Mouse (Mus musculus) forebrain, embryonic 14.5 days (tissue): ENCODE results near the gene St6galnac6. TPM values are rescaled to one million over a fixed set of nuclear protein-coding genes. Genes with fewer than 3 reads are reported as not detected.

Experiments
- ATAC-seq: fragments of 200-750 bp; cut with Nextera tagmentation; 2 replicates; pipeline ENCODE4 v1.8.0; 2017; ENCODE audit warnings: mild to moderate bottlenecking, moderate library complexity
- DNase-seq: peaks from one replicate; pipeline ENCODE4 v3.0.0-alpha.2; 2015; ENCODE audit warnings: low spot score
- H3K27ac ChIP-seq: fragments of 300-500 bp; sonication (generic); 2 replicates; pipeline ENCODE4 v1.5.1; 2014; ENCODE audit warnings: low read depth, mild to moderate bottlenecking, control low read depth, low read length, moderate library complexity
- H3K27me3 ChIP-seq: fragments of 300-500 bp; sonication (generic); replicated peaks from 2 replicates; pipeline ENCODE4 v1.6.1; 2014; ENCODE audit warnings: low read length, control low read depth, mixed read lengths; ENCODE audit not compliant: control insufficient read depth, insufficient read depth
- H3K36me3 ChIP-seq: fragments of 300-500 bp; sonication (generic); 2 replicates; pipeline ENCODE4 v1.6.1; 2014; ENCODE audit warnings: low read length, control low read depth; ENCODE audit not compliant: control insufficient read depth, insufficient read depth
- H3K4me1 ChIP-seq: fragments of 300-500 bp; sonication (generic); 2 replicates; pipeline ENCODE4 v1.6.1; 2014; ENCODE audit warnings: antibody characterized with exemption, low read length, control low read depth; ENCODE audit not compliant: control insufficient read depth, insufficient read depth
- H3K4me2 ChIP-seq: fragments of 300-500 bp; sonication (generic); 2 replicates; pipeline ENCODE4 v1.6.1; 2014; ENCODE audit warnings: mild to moderate bottlenecking, control low read depth, low read length
- H3K4me3 ChIP-seq: fragments of 300-500 bp; sonication (generic); 2 replicates; pipeline ENCODE4 v1.5.1; 2014; ENCODE audit warnings: low read depth, low read length, control low read depth
- H3K9ac ChIP-seq: fragments of 300-500 bp; sonication (generic); 2 replicates; pipeline ENCODE4 v1.6.1; 2014; ENCODE audit warnings: mild to moderate bottlenecking, low read length, control low read depth, moderate library complexity
- H3K9me3 ChIP-seq: fragments of 300-500 bp; sonication (generic); replicated peaks from 2 replicates; pipeline ENCODE4 v1.6.1; 2016; ENCODE audit warnings: low read length, control low read depth, mixed read lengths; ENCODE audit not compliant: control insufficient read depth
- WGBS: fragments of 180-500 bp; shearing (Covaris S2); extraction: QIAGEN DNeasy Blood & Tissue Kit; methylation state at CpG from one replicate; pipeline ENCODE4 v1.1.7; 2014; 5-methylcytosine and 5-hydroxymethylcytosine counted together
- polyA plus RNA-seq: library from polyadenylated mRNA; unstranded; fragments of >200 nt; fragmentation: Nextera tagmentation; extraction: Ambion mirVana; gene quantifications from 2 replicates; pipeline ENCODE4 v1.2.1, GENCODE M21; 2014

The St6galnac6 gene
- polyA plus RNA-seq, 1 experiment from 2014 or later = 5.7 TPM

DNA sequence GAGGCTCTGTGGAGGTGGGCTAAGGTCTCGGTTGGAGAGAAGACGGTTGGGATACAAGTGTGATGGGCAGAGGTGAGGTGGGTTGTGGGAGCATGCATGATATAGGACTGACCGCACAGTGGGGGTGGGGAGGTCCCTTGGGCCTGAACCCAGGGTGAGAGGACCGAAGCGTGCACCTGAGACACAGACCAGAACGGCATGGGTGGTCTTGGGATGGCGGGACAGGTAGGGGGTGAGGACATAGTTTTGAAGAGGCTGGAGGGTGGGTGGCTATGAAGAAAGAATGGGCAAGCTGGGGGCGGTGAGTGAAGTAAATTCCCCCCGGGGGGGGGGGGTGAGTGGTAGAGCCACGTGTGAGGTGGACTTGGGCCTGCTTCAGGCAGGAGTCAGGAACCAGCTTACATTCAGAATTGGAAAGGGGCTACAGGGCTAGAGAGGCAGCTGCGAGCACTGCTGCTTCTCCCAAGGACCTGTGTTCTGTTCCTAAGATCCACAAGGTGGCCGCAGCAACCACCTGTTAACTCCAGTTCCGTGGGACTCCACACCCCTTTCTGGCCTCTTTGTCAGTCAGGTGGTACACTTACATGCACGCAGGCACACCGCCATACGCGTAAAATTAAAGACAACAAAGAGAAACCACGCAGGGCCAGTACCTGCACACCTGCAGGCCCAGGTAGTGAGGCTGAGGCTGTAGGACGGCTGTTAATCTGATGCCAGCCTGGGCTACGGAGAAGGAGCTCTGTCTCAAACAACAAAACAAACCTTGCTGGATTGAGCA is 27.9 kb downstream of the St6galnac6 start:
- Histone ChIP-seq H3K36me3 (no peaks in the 10 kb centered on the region), H3K27ac (no peak overlapping the region), H3K4me3 (no peak overlapping the region), H3K9me3 (no peaks in the 10 kb centered on the region), H3K4me1 (peaks cover 30% of the 10 kb centered on the region), H3K27me3 (no peaks in the 10 kb centered on the region), H3K9ac (no peak overlapping the region), H3K4me2 (no peak overlapping the region)
- DNase-seq = no peak
- WGBS = 67% methylated on average over 20 of the region's 20 CpGs
- no peak for ATAC-seq

DNA sequence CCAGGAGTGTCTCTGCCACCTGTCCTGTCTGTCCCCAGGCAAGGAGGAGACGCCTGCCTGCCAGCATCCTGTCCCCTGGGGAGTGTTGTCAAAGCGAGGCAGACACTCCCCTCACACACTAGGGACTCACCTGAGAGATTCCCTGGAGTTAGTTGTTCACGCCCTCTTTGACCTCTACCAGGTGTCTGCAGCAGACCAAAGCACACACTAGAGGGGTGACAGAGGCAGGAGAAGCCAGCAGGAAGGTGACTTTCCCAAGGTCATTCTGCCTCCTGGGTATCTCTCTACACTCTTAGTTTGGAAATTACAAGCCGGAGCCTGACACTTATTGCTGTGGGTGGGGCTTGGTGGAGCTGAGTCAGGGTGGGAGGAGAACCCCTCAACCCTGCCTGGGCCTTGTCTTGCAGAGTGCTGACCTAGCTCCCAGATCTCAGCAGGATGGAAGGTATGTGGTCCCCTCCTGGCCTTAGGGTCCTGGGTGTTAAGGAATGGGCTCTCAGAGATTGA is 28.6 kb downstream of the St6galnac6 start:
- H3K9me3 ChIP-seq = no peaks in the 10 kb centered on the region
- H3K9ac ChIP-seq = 0 out of 2 replicates have a peak overlapping the region, but pooled peaks have one; percentile 13
- no peaks in the 10 kb centered on the region for H3K27me3 ChIP-seq
- peaks cover 30% of the 10 kb centered on the region for H3K4me1 ChIP-seq
- H3K4me3 ChIP-seq = no peak overlapping the region
- ATAC-seq (no peak), DNase-seq (no peak)
- no peak overlapping the region for H3K27ac ChIP-seq
- WGBS = 60% methylated on average over 4 of the region's 4 CpGs
- H3K4me2 ChIP-seq = no peak overlapping the region; the same call in 1 of the 2 replicates
- H3K36me3 ChIP-seq = 0 out of 2 replicates have a peak, but pooled peaks cover under 1% of the 10 kb centered on the region

- Histone ChIP-seq H3K36me3 (peaks cover 7% of the 10 kb centered on the region; the same call in 1 of the 2 replicates), H3K27ac (peak overlapping the region; percentile 15; the same call in 1 of the 2 replicates), H3K9ac (peak overlapping the region; percentile 33), H3K27me3 (no peaks in the 10 kb centered on the region), H3K4me1 (peaks cover 30% of the 10 kb centered on the region), H3K9me3 (no peaks in the 10 kb centered on the region), H3K4me2 (no peak overlapping the region), H3K4me3 (no peak overlapping the region)
- peak; percentile 61 for DNase-seq
- no peak; the same call in 1 of the 2 replicates for ATAC-seq
- WGBS = 27% methylated on average over 5 of the region's 5 CpGs
Measured at GRCm38 (mm10) chr2:32628729-32629128, 29.2 kb downstream of the St6galnac6 start.

GRCm38 (mm10) chr2:32629276-32629976 is 29.9 kb downstream of the St6galnac6 start:
- Histone ChIP-seq H3K4me2 (peak overlapping the region; percentile 26; the same call in 1 of the 2 replicates), H3K9me3 (no peaks in the 10 kb centered on the region), H3K9ac (peak overlapping the region; percentile 32; the same call in 1 of the 2 replicates), H3K4me3 (no peak overlapping the region), H3K27me3 (no peaks in the 10 kb centered on the region), H3K27ac (no peak overlapping the region; the same call in 1 of the 2 replicates), H3K36me3 (peaks cover 9% of the 10 kb centered on the region; the same call in 1 of the 2 replicates), H3K4me1 (peaks cover 30% of the 10 kb centered on the region)
- 30% methylated on average over 9 of the region's 9 CpGs for WGBS
- peak; percentile 33; the same call in 1 of the 2 replicates for ATAC-seq
- DNase-seq = peak; percentile 80

DNA sequence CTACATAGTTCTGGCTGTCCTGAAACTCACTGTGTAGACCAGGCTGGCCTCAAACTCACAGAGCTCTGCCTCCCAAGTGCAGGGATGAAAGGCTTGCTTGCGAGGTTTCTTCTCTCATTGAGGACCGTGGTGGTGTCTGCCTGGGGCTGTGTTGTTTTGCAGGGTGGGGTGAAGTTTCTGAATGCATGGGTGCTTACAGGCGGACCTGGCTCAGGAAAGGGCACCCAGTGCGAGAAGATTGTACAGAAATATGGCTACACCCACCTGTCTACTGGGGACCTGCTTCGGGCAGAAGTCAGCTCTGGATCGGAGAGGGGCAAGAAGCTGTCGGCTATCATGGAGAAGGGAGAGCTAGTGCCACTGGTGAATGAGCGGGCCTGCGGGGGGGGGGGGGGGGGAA is 30.5 kb downstream of the St6galnac6 start:
- H3K4me1 ChIP-seq = peaks cover 27% of the 10 kb centered on the region
- ATAC-seq = no peak
- H3K27me3 ChIP-seq = no peaks in the 10 kb centered on the region
- no peak overlapping the region for H3K9ac ChIP-seq
- 80% methylated on average over 9 of the region's 9 CpGs for WGBS
- peaks cover 9% of the 10 kb centered on the region; the same call in 1 of the 2 replicates for H3K36me3 ChIP-seq
- H3K27ac ChIP-seq = no peak overlapping the region
- H3K4me3 ChIP-seq = no peak overlapping the region
- H3K9me3 ChIP-seq = no peaks in the 10 kb centered on the region
- DNase-seq = no peak
- H3K4me2 ChIP-seq = no peak overlapping the region

DNA sequence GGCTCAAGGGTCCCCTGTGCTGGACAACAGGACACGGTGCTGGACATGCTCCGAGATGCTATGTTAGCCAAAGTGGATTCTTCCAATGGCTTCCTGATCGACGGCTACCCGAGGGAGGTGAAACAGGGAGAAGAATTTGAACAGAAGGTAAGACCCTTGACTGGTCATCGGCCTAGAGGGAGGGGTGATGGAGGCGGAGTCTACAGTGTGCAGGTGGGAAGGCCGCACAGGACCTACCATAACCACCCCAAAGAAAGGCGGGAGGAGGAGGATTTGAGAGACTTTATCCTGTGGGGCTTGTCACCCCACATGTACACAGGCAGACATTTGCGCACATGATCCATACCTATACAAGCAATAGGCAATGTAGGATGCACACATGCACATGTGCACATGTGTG is 31.5 kb downstream of the St6galnac6 start:
- 87% methylated on average over 10 of the region's 10 CpGs for WGBS
- no peaks in the 10 kb centered on the region for H3K9me3 ChIP-seq
- no peak overlapping the region for H3K4me3 ChIP-seq
- H3K27me3 ChIP-seq = no peaks in the 10 kb centered on the region
- H3K9ac ChIP-seq = no peak overlapping the region
- H3K36me3 ChIP-seq = peaks cover 9% of the 10 kb centered on the region; the same call in 1 of the 2 replicates
- H3K4me2 ChIP-seq = no peak overlapping the region
- H3K27ac ChIP-seq = no peak overlapping the region
- ATAC-seq (no peak), DNase-seq (no peak)
- H3K4me1 ChIP-seq = peaks cover 19% of the 10 kb centered on the region

- Histone ChIP-seq H3K4me3 (no peak overlapping the region), H3K9ac (no peak overlapping the region), H3K27me3 (no peaks in the 10 kb centered on the region), H3K4me2 (no peak overlapping the region), H3K4me1 (peaks cover 14% of the 10 kb centered on the region), H3K27ac (no peak overlapping the region), H3K36me3 (peaks cover 9% of the 10 kb centered on the region; the same call in 1 of the 2 replicates), H3K9me3 (no peaks in the 10 kb centered on the region)
- peak; percentile 81 for DNase-seq
- peak; percentile 52; the same call in 1 of the 2 replicates for ATAC-seq
- WGBS = 56% methylated on average over 7 of the region's 7 CpGs
Measured at GRCm38 (mm10) chr2:32631737-32632394, 32.4 kb downstream of the St6galnac6 start.

DNA sequence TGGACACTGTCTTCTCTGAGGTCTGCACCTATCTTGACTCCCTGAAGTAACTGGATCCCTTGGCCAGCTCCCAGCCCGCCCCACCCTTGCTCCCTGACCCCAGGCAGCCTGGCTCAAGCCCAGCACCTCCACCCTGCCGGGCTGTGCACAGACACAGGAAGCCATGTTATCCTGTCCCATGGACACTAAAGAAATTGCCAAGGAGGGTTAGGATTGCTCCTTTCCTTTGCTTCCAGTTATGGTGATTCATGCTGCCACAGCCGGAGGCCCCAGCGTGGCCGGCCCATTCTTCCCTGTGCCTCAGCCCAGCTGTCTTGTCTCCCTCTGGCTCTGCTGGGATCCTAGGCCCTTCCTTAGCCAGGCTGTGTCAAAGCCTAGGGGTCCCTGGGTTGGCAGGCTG is 34.2 kb downstream of the St6galnac6 start:
- H3K36me3 ChIP-seq = peaks cover 9% of the 10 kb centered on the region; the same call in 1 of the 2 replicates
- no peak overlapping the region for H3K4me2 ChIP-seq
- no peak overlapping the region for H3K9ac ChIP-seq
- H3K4me3 ChIP-seq = no peak overlapping the region
- ATAC-seq (no peak), DNase-seq (no peak)
- no peaks in the 10 kb centered on the region for H3K27me3 ChIP-seq
- peaks cover 10% of the 10 kb centered on the region for H3K4me1 ChIP-seq
- WGBS = 76% methylated on average over 5 of the region's 5 CpGs
- H3K9me3 ChIP-seq = no peaks in the 10 kb centered on the region
- H3K27ac ChIP-seq = no peak overlapping the region
